Mouse (Mus musculus) neural tube, embryonic 13.5 days (tissue): ENCODE results near the gene Eloa. TPM values are rescaled to one million over a fixed set of nuclear protein-coding genes. Genes with fewer than 3 reads are reported as not detected.
A peak's percentile ranks its signal among the peaks of the same experiment; 100 is the strongest.
"Not testable (repeated sequence)": the region's sequence is repeated elsewhere in the genome, so short reads cannot be mapped to it uniquely, and the experiment has no call there.

Experiments
- ATAC-seq: fragments of 200-750 bp; cut with Nextera tagmentation; 2 replicates; pipeline ENCODE4 v1.8.0; 2017; ENCODE audit warnings: low read depth, mild to moderate bottlenecking, moderate TSS enrichment, moderate library complexity
- H3K27ac ChIP-seq: fragments of 300-500 bp; sonication (generic); replicated peaks from 2 replicates; pipeline ENCODE4 v1.5.1; 2015; ENCODE audit warnings: moderate library complexity, mild to moderate bottlenecking, inconsistent platforms
- H3K27me3 ChIP-seq: fragments of 300-500 bp; sonication (generic); 2 replicates; pipeline ENCODE4 v1.6.1; 2015; ENCODE audit warnings: mild to moderate bottlenecking, inconsistent platforms
- H3K36me3 ChIP-seq: fragments of 300-500 bp; sonication (generic); 2 replicates; pipeline ENCODE4 v1.6.1; 2015; ENCODE audit warnings: mild to moderate bottlenecking, inconsistent platforms
- H3K4me1 ChIP-seq: fragments of 300-500 bp; sonication (generic); replicated peaks from 2 replicates; pipeline ENCODE4 v1.6.1; 2015; ENCODE audit warnings: inconsistent platforms
- H3K4me2 ChIP-seq: fragments of 300-500 bp; sonication (generic); 2 replicates; pipeline ENCODE4 v1.6.1; 2015; ENCODE audit warnings: inconsistent platforms, mild to moderate bottlenecking, moderate library complexity
- H3K4me3 ChIP-seq: fragments of 300-500 bp; sonication (generic); 2 replicates; pipeline ENCODE4 v1.5.1; 2015; ENCODE audit warnings: mild to moderate bottlenecking, inconsistent platforms
- H3K9ac ChIP-seq: fragments of 300-500 bp; sonication (generic); 2 replicates; pipeline ENCODE4 v1.6.1; 2015; ENCODE audit warnings: moderate library complexity, mild to moderate bottlenecking, inconsistent platforms
- H3K9me3 ChIP-seq: fragments of 300-500 bp; sonication (generic); 2 replicates; pipeline ENCODE4 v1.6.1; 2016; ENCODE audit warnings: inconsistent platforms
- WGBS: fragments of 180-500 bp; shearing (Covaris S2); methylation state at CpG from one replicate; pipeline ENCODE4 v1.1.7; 2015; 5-methylcytosine and 5-hydroxymethylcytosine counted together
- polyA plus RNA-seq: library from polyadenylated mRNA; unstranded; fragments of >200 nt; fragmentation: Nextera tagmentation; extraction: Ambion mirVana; gene quantifications from 2 replicates; pipeline ENCODE4 v1.2.1, GENCODE M21; 2015

The Eloa gene
- 26.4 and 29.2 TPM in 2 replicates for polyA plus RNA-seq

GRCm38 (mm10) chr4:136021549-136022047 is at the start of gene Eloa:
Eloa (minus strand) TSS chr4:136021763.
- WGBS: under 1% methylated on average over 47 of the region's 48 CpGs
- Histone ChIP-seq H3K4me3 (peak within 1 kb of the TSS; percentile 99), H3K4me1 (peaks cover 22% of the 10 kb centered on the region), H3K4me2 (peak within 1 kb of the TSS; percentile 80), H3K27me3 (no peaks in the 10 kb centered on the region), H3K9ac (peak within 1 kb of the TSS; percentile 98), H3K9me3 (no peaks in the 10 kb centered on the region), H3K36me3 (no peaks in the 10 kb centered on the region), H3K27ac (peak within 1 kb of the TSS; percentile 90)
- ATAC-seq: peak; percentile 98

- 3% methylated on average over 15 of the region's 15 CpGs for WGBS
- H3K27ac ChIP-seq: no peak overlapping the region
- peak; percentile 54 for ATAC-seq
These were observed 49.7 kb upstream of the Eloa start for GRCm38 (mm10) chr4:136071178-136071714.

GRCm38 (mm10) chr4:136070592-136070991 is 49.0 kb upstream of the Eloa start:
- 0 out of 2 replicates have a peak, but pooled peaks have one; percentile 21 for ATAC-seq
- H3K4me3 ChIP-seq: no peak overlapping the region
- H3K4me2 ChIP-seq: no peak overlapping the region
- H3K27me3 ChIP-seq: no peaks in the 10 kb centered on the region; the same call in 1 of the 2 replicates
- H3K9ac ChIP-seq: no peak overlapping the region
- H3K4me1 ChIP-seq: peaks cover 8% of the 10 kb centered on the region
- no peaks in the 10 kb centered on the region for H3K36me3 ChIP-seq
- WGBS: 63% methylated on average over 6 of the region's 6 CpGs
- no peak overlapping the region for H3K27ac ChIP-seq
- H3K9me3 ChIP-seq: no peaks in the 10 kb centered on the region

More at GRCm38 (mm10) chr4:136071178-136071714, 49.7 kb upstream of the Eloa start:
- no peaks in the 10 kb centered on the region for H3K9me3 ChIP-seq
- no peak overlapping the region for H3K4me3 ChIP-seq
- H3K9ac ChIP-seq: no peak overlapping the region
- H3K4me1 ChIP-seq: peaks cover 8% of the 10 kb centered on the region
- peak overlapping the region; percentile 29 for H3K4me2 ChIP-seq
- no peaks in the 10 kb centered on the region; the same call in 1 of the 2 replicates for H3K27me3 ChIP-seq
- no peaks in the 10 kb centered on the region for H3K36me3 ChIP-seq

- no peak overlapping the region for H3K27ac ChIP-seq
These were observed 48.4 kb upstream of the Eloa start for GRCm38 (mm10) chr4:136069954-136070353.

GRCm38 (mm10) chr4:136069313-136069712 is 47.8 kb upstream of the Eloa start:
- Histone ChIP-seq H3K9me3 (no peaks in the 10 kb centered on the region), H3K4me1 (peaks cover 8% of the 10 kb centered on the region), H3K4me3 (no peak overlapping the region), H3K4me2 (no peak overlapping the region), H3K36me3 (no peaks in the 10 kb centered on the region), H3K27ac (no peak overlapping the region), H3K9ac (no peak overlapping the region), H3K27me3 (no peaks in the 10 kb centered on the region; the same call in 1 of the 2 replicates)
- no peak for ATAC-seq
- 75% methylated on average over 4 of the region's 4 CpGs for WGBS

More at GRCm38 (mm10) chr4:136069954-136070353, 48.4 kb upstream of the Eloa start:
- peak; percentile 75 for ATAC-seq
- Histone ChIP-seq H3K4me2 (no peak overlapping the region), H3K4me3 (no peak overlapping the region), H3K9ac (0 out of 2 replicates have a peak overlapping the region, but pooled peaks have one; percentile 13), H3K9me3 (no peaks in the 10 kb centered on the region), H3K4me1 (peaks cover 8% of the 10 kb centered on the region), H3K27me3 (no peaks in the 10 kb centered on the region; the same call in 1 of the 2 replicates), H3K36me3 (no peaks in the 10 kb centered on the region)
- 2% methylated on average over 18 of the region's 18 CpGs for WGBS

- 94% methylated on average over 4 of the region's 4 CpGs for WGBS
These were observed 41.6 kb upstream of the Eloa start for GRCm38 (mm10) chr4:136063143-136063542.

DNA sequence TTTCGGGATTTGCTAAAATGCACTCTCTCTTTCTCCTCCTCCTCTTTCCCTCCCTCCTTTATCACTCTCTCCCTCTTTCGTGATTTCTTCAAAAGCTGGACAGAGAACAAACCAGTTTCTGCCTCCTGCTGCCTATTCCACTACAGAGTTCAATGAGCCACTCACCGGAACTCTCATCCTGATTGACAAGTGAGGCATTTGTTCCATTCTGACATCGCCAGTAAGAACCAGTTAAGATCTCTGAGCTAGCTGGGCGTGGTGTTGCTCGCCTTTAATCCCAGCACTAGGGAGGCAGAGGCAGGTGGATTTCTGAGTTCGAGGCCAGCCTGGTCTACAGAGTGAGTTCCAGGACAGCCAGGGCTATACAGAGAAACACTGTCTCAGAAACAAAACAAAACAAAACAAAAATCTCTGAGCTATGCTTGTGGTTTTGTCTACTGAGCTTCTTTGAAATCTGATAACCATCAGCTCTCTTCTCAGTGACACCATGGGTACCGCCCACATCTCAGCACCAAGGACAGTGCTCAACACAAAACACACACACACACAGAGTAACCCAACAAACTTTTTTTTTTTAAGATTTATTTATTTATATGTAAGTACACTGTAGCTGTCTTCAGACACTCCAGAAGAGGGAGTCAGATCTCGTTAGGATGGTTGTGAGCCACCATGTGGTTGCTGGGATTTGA is 38.4 kb upstream of the Eloa start:
- not testable (repeated sequence) for H3K27me3 ChIP-seq, H3K27ac ChIP-seq, H3K4me2 ChIP-seq, ATAC-seq, H3K4me1 ChIP-seq, H3K4me3 ChIP-seq, H3K36me3 ChIP-seq, H3K9me3 ChIP-seq, H3K9ac ChIP-seq
- WGBS: 70% methylated on average over 9 of the region's 9 CpGs

More at GRCm38 (mm10) chr4:136063143-136063542, 41.6 kb upstream of the Eloa start:
- Histone ChIP-seq H3K9me3 (no peaks in the 10 kb centered on the region), H3K4me2 (no peak overlapping the region), H3K4me3 (no peak overlapping the region), H3K4me1 (no peaks in the 10 kb centered on the region), H3K9ac (no peak overlapping the region), H3K27ac (no peak overlapping the region), H3K27me3 (no peaks in the 10 kb centered on the region), H3K36me3 (no peaks in the 10 kb centered on the region)
- ATAC-seq: no peak

DNA sequence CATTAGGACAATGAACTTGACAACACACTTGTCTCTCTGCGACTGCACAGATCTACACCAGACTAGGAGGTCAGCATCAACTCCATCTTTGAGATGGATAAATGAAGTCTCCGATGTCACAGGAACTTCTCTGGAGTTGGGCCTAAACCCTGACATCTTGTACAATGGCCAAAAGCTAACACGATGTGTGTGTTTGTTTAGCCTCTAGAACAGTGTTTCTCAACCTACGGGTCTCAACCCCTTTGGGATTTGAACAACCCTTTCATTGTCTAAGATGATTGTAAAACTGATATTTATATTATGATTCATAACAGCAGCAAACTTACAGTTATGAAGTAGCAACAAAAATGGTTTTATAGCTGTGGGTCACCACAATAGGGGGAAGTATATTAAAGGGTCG is 36.4 kb upstream of the Eloa start:
- H3K4me2 ChIP-seq: no peak overlapping the region
- no peak for ATAC-seq
- no peak overlapping the region for H3K27ac ChIP-seq
- no peak overlapping the region for H3K4me3 ChIP-seq
- 89% methylated on average over 5 of the region's 5 CpGs for WGBS
- H3K27me3 ChIP-seq: no peaks in the 10 kb centered on the region
- no peak overlapping the region for H3K9ac ChIP-seq
- H3K9me3 ChIP-seq: no peaks in the 10 kb centered on the region
- H3K4me1 ChIP-seq: no peaks in the 10 kb centered on the region
- no peaks in the 10 kb centered on the region for H3K36me3 ChIP-seq

DNA sequence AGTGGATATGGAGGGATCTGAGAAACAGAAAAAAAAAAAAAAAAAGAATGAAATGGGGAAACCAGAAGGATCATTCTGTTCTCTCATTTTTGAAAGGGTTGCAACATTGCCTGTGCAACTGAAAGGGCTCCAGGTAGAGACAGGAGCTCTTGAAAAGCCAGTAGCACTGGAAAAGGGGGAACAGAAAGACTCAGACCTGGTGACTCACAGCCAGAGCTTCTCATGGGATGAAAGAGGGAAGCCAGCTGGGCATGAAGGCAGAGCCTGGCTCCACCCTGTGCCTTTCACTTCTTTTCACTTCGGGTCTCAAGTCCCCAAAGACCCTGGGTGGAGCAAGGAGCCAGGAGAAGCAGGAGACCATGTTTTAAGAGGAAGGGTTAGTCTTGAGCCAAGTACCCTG is 34.5 kb upstream of the Eloa start:
- Histone ChIP-seq H3K36me3 (peaks cover 8% of the 10 kb centered on the region), H3K4me1 (peaks cover 13% of the 10 kb centered on the region), H3K4me2 (no peak overlapping the region), H3K4me3 (no peak overlapping the region), H3K27me3 (no peaks in the 10 kb centered on the region), H3K9me3 (no peaks in the 10 kb centered on the region), H3K9ac (no peak overlapping the region), H3K27ac (no peak overlapping the region)
- WGBS: 44% methylated on average over 1 of the region's 1 CpGs
- no peak for ATAC-seq

DNA sequence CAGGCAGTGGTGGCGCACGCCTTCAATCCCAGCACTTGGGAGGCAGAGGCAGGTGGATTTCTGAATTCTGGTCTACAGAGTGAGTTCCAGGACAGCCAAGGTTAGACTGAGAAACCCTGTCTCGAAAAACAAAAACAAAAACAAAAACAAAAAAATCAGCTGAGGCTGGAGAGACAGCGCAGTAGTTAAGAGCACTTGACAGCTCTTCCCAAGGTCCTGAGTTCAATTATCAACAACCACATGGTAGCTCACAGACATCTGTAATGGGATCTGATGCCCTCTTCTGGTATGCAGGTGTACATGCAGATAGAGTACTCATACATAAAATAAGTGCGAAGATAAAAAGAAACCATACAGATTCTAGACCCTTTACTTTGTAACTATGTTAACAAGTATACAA is 32.3 kb upstream of the Eloa start:
- H3K27ac ChIP-seq: no peak overlapping the region
- H3K36me3 ChIP-seq: peaks cover 30% of the 10 kb centered on the region
- 78% methylated on average over 5 of the region's 5 CpGs for WGBS
- H3K27me3 ChIP-seq: no peaks in the 10 kb centered on the region
- no peak overlapping the region for H3K9ac ChIP-seq
- no peak overlapping the region for H3K4me2 ChIP-seq
- H3K4me1 ChIP-seq: peaks cover 20% of the 10 kb centered on the region
- H3K9me3 ChIP-seq: no peaks in the 10 kb centered on the region
- H3K4me3 ChIP-seq: no peak overlapping the region
- ATAC-seq: no peak

DNA sequence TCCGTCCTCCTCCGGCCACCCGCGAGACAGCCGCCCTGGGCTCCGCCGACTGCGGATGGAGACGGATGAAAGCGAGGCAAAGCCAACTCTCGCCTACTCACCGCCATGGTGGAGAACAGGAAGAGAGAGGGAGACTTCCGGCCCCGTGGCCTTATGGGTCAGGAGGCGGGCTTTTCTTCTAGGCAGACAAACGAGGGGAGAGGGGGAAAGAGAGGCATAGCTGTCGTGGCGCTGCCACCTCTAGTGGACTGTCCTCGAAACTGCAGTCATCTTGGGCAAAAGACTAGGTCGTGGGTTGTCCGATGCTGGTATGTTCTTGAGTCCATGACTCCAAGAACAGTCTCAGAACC is 31.7 kb upstream of the Eloa start, which contains the start of gene Rpl11:
Gene Rpl11, minus strand, starts transcription at position 182 of the 350 bp plus-strand sequence.
- H3K27ac ChIP-seq: peak within 1 kb of the TSS; percentile 95
- H3K4me3 ChIP-seq: peak within 1 kb of the TSS; percentile 81
- no peaks in the 10 kb centered on the region for H3K9me3 ChIP-seq
- H3K4me1 ChIP-seq: peaks cover 20% of the 10 kb centered on the region
- 0% methylated on average over 21 of the region's 21 CpGs for WGBS
- H3K27me3 ChIP-seq: no peaks in the 10 kb centered on the region
- H3K36me3 ChIP-seq: peaks cover 36% of the 10 kb centered on the region
- ATAC-seq: peak; percentile 98
- H3K9ac ChIP-seq: peak within 1 kb of the TSS; percentile 93
- peak within 1 kb of the TSS; percentile 82 for H3K4me2 ChIP-seq

DNA sequence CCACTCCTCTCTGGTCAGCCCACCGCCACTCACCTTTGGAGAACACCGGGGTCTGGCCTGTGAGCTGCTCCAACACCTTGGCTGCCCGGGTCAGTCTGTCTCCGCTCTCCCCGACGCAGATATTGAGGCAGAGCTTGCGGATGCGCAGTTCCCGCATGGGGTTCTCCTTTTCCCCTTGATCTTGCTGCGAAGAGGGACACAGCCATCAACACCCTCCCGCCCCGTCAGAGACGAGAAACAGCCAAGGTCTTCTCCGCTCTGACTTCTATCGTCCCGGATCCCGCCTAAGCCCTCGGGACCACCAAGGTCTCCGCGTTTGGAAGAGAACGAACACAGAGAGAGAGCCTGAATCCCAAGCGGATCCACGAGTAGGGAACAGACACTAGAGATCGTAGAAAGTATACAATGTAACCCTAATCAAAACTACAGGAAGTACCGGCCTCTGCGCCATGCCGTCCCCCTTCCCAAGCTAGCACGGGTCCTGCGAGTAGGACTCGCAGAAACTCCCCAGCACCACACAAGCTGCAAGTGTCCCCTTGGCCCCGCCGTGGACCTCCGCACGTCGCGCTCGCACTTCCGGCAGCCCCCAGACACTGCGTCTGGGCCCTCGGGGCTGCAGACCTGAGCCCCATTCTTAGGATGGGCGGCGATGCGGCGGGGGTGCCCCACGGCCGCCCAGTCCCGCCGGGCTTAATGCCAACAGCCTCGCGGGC is 31.1 kb upstream of the Eloa start:
- H3K36me3 ChIP-seq: peaks cover 41% of the 10 kb centered on the region
- H3K9me3 ChIP-seq: no peaks in the 10 kb centered on the region
- H3K4me1 ChIP-seq: peaks cover 20% of the 10 kb centered on the region
- peak overlapping the region; percentile 82 for H3K4me2 ChIP-seq
- ATAC-seq: peak; percentile 88
- H3K9ac ChIP-seq: peak overlapping the region; percentile 93
- 0% methylated on average over 50 of the region's 50 CpGs for WGBS
- H3K4me3 ChIP-seq: peak overlapping the region; percentile 81
- no peaks in the 10 kb centered on the region for H3K27me3 ChIP-seq
- H3K27ac ChIP-seq: peak overlapping the region; percentile 95
